Mouse (Mus musculus): Measurements from ENCODE around the gene Dclk1. TPM values are rescaled to one million over a fixed set of nuclear protein-coding genes. Genes with fewer than 3 reads are reported as not detected.

The Dclk1 gene
- polyA plus RNA-seq, 1 experiment from 2014 or later, result 30.0 TPM

- H3K27ac ChIP-seq (ENCODE audit: low read length), result no peak overlapping the region
- no peaks in the 10 kb centered on the region for H3K9me3 ChIP-seq (ENCODE audit: low read length)
- no peak overlapping the region for H3K9ac ChIP-seq (replicated peaks; ENCODE audit: low read length)
- 57% methylated on average over 8 of the region's 8 CpGs for WGBS
- no peak for ATAC-seq (ENCODE audit: low FRiP score, low TSS enrichment)
- H3K4me1 ChIP-seq (ENCODE audit: insufficient read depth, low read length), result peaks cover 14% of the 10 kb centered on the region; the same call in 1 of the 2 replicates
- peak overlapping the region; percentile 38 for H3K4me2 ChIP-seq (replicated peaks; ENCODE audit: low read depth, low read length)
- H3K4me3 ChIP-seq (ENCODE audit: low read length), result no peak overlapping the region; the same call in 1 of the 2 replicates
- H3K27me3 ChIP-seq (ENCODE audit: insufficient read depth, low read length), result no peaks in the 10 kb centered on the region
- no peaks in the 10 kb centered on the region for H3K36me3 ChIP-seq (ENCODE audit: insufficient read depth, low read length)
Observed at GRCm38 (mm10) chr3:55465785-55466184, 223.6 kb downstream of the Dclk1 start.

DNA sequence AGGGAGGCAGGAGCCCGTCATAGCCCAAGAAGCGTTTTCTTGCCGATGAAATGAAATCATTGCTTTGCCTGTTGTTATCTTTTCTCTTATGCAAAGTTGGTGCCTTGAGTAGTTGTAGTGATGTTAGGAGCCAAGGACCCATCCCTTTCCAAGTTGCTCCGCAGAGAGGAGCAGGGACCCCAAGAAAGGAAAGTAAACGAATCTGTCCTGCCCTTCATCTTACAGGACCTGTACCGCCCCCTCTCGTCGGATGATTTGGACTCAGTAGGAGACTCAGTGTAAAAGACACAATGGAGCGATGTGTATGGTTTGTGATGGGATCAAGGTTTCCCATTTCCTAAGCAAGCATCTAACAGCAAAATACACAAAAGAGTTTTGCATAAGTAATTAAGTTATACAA is 224.2 kb downstream of the Dclk1 start:
- peaks cover 11% of the 10 kb centered on the region; the same call in 1 of the 2 replicates for H3K4me1 ChIP-seq (ENCODE audit: insufficient read depth, low read length)
- 67% methylated on average over 9 of the region's 9 CpGs for WGBS
- H3K27me3 ChIP-seq (ENCODE audit: insufficient read depth, low read length), result no peaks in the 10 kb centered on the region
- ATAC-seq (ENCODE audit: low FRiP score, low TSS enrichment), result no peak
- no peak overlapping the region for H3K9ac ChIP-seq (replicated peaks; ENCODE audit: low read length)
- H3K27ac ChIP-seq (ENCODE audit: low read length), result no peak overlapping the region
- H3K36me3 ChIP-seq (ENCODE audit: insufficient read depth, low read length), result no peaks in the 10 kb centered on the region
- no peaks in the 10 kb centered on the region for H3K9me3 ChIP-seq (ENCODE audit: low read length)
- peak overlapping the region; percentile 38 for H3K4me2 ChIP-seq (replicated peaks; ENCODE audit: low read depth, low read length)
- peak overlapping the region; percentile 4; the same call in 1 of the 2 replicates for H3K4me3 ChIP-seq (ENCODE audit: low read length)

- no peak within 1 kb of the TSS for H3K4me2 ChIP-seq (replicated peaks; ENCODE audit: low read depth, low read length)
Observed at GRCm38 (mm10) chr3:55472110-55472509, 229.9 kb downstream of the Dclk1 start, which contains the start of gene Gm21954. Gene Gm21954, minus strand, starts transcription at chr3:55472210.

DNA sequence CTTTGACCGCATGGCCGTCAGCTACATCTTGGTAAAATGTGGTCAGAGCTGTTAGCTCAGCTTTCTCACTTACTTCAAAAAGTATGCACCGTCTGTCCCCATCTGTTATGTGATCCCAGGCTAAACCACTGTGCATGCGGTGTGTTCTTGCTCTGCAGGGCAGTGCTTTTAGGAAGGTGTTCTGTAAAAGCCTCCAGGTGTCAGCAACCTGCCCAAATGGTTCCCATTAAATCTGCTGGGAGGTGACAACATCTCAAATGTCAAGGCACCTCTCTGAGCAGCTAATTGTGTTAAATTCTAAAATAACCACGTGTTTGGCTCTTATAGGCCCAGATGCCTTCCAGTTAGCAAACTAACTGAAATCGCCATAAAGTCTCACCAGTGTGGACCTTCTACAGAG is 231.0 kb downstream of the Dclk1 start:
- 43% methylated on average over 6 of the region's 6 CpGs for WGBS

More at GRCm38 (mm10) chr3:55472110-55472509, 229.9 kb downstream of the Dclk1 start, which contains the start of gene Gm21954:
- no peaks in the 10 kb centered on the region for H3K4me1 ChIP-seq (ENCODE audit: insufficient read depth, low read length)
- H3K36me3 ChIP-seq (ENCODE audit: insufficient read depth, low read length), result no peaks in the 10 kb centered on the region
- no peaks in the 10 kb centered on the region for H3K9me3 ChIP-seq (ENCODE audit: low read length)
- H3K4me3 ChIP-seq (ENCODE audit: low read length), result no peak within 1 kb of the TSS
- no peaks in the 10 kb centered on the region for H3K27me3 ChIP-seq (ENCODE audit: insufficient read depth, low read length)
- H3K9ac ChIP-seq (replicated peaks; ENCODE audit: low read length), result no peak within 1 kb of the TSS
- ATAC-seq (ENCODE audit: low FRiP score, low TSS enrichment), result no peak
- H3K27ac ChIP-seq (ENCODE audit: low read length), result no peak within 1 kb of the TSS
- 85% methylated on average over 2 of the region's 2 CpGs for WGBS

DNA sequence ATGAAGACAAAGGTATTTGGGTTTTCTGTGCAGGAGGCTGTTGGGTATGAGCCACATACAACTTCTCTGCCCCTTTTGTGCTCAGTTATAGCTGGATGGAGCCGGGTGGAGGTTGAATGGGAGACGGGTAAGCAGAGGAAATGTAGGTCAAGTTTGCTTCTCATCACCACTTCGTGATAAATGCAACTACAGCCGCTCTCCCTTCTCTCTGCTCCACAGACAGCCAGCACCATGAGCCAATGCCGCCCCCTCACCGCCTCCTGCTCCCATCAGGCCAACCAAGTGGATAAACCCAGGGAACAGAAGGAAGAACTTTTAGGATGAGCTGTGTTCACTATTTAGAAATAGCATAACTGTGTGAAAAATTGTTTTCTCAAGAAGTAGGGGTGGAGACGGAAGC is 234.5 kb downstream of the Dclk1 start:
- Histone ChIP-seq H3K4me1 (ENCODE audit: insufficient read depth, low read length) (no peaks in the 10 kb centered on the region), H3K9ac (replicated peaks; ENCODE audit: low read length) (no peak overlapping the region), H3K27me3 (ENCODE audit: insufficient read depth, low read length) (no peaks in the 10 kb centered on the region), H3K9me3 (ENCODE audit: low read length) (no peaks in the 10 kb centered on the region), H3K4me3 (ENCODE audit: low read length) (no peak overlapping the region), H3K36me3 (ENCODE audit: insufficient read depth, low read length) (no peaks in the 10 kb centered on the region), H3K4me2 (replicated peaks; ENCODE audit: low read depth, low read length) (no peak overlapping the region), H3K27ac (ENCODE audit: low read length) (no peak overlapping the region)
- 90% methylated on average over 7 of the region's 7 CpGs for WGBS
- no peak for ATAC-seq (ENCODE audit: low FRiP score, low TSS enrichment)

More for the DNA sequence above, 231.0 kb downstream of the Dclk1 start:
- Histone ChIP-seq H3K4me3 (ENCODE audit: low read length) (no peak overlapping the region), H3K9ac (replicated peaks; ENCODE audit: low read length) (no peak overlapping the region), H3K27me3 (ENCODE audit: insufficient read depth, low read length) (no peaks in the 10 kb centered on the region), H3K27ac (ENCODE audit: low read length) (no peak overlapping the region), H3K4me1 (ENCODE audit: insufficient read depth, low read length) (no peaks in the 10 kb centered on the region), H3K4me2 (replicated peaks; ENCODE audit: low read depth, low read length) (no peak overlapping the region), H3K36me3 (ENCODE audit: insufficient read depth, low read length) (no peaks in the 10 kb centered on the region), H3K9me3 (ENCODE audit: low read length) (no peaks in the 10 kb centered on the region)
- ATAC-seq (ENCODE audit: low FRiP score, low TSS enrichment), result no peak

GRCm38 (mm10) chr3:55479306-55479705 is 237.1 kb downstream of the Dclk1 start:
- no peaks in the 10 kb centered on the region for H3K4me1 ChIP-seq (ENCODE audit: insufficient read depth, low read length)
- no peak for ATAC-seq (ENCODE audit: low FRiP score, low TSS enrichment)
- WGBS, result 46% methylated on average over 4 of the region's 4 CpGs

GRCm38 (mm10) chr3:55481140-55481539 is 239.0 kb downstream of the Dclk1 start:
- Histone ChIP-seq H3K36me3 (ENCODE audit: insufficient read depth, low read length) (no peaks in the 10 kb centered on the region), H3K9ac (replicated peaks; ENCODE audit: low read length) (no peak overlapping the region), H3K4me1 (ENCODE audit: insufficient read depth, low read length) (no peaks in the 10 kb centered on the region), H3K9me3 (ENCODE audit: low read length) (no peaks in the 10 kb centered on the region), H3K4me3 (ENCODE audit: low read length) (no peak overlapping the region), H3K4me2 (replicated peaks; ENCODE audit: low read depth, low read length) (no peak overlapping the region), H3K27me3 (ENCODE audit: insufficient read depth, low read length) (no peaks in the 10 kb centered on the region), H3K27ac (ENCODE audit: low read length) (no peak overlapping the region)
- 63% methylated on average over 1 of the region's 1 CpGs for WGBS
- ATAC-seq (ENCODE audit: low FRiP score, low TSS enrichment), result no peak

More at GRCm38 (mm10) chr3:55479306-55479705, 237.1 kb downstream of the Dclk1 start:
- Histone ChIP-seq H3K27me3 (ENCODE audit: insufficient read depth, low read length) (no peaks in the 10 kb centered on the region), H3K27ac (ENCODE audit: low read length) (no peak overlapping the region), H3K9ac (replicated peaks; ENCODE audit: low read length) (no peak overlapping the region), H3K36me3 (ENCODE audit: insufficient read depth, low read length) (no peaks in the 10 kb centered on the region), H3K4me2 (replicated peaks; ENCODE audit: low read depth, low read length) (no peak overlapping the region), H3K9me3 (ENCODE audit: low read length) (no peaks in the 10 kb centered on the region), H3K4me3 (ENCODE audit: low read length) (no peak overlapping the region)

DNA sequence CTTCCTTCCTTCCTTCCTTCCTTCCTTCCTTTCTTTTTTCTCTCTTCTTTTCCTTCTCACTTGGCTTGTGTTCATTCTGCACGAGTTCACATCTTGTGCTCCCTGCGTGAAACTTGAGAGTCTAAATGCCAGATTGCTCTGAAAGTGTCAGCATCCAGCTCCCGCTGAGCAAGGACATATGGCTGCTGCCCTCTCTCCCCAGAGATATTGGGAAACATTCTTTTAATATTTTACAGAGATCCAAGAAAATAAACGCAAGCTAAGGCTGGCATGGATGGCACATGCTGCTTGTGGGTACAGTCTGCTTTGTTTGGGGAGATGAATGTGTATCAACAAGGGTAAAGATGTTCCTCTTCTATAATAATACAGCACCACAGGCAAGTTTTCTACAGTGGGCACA is 241.2 kb downstream of the Dclk1 start:
- Histone ChIP-seq H3K27me3 (ENCODE audit: insufficient read depth, low read length) (no peaks in the 10 kb centered on the region), H3K4me2 (replicated peaks; ENCODE audit: low read depth, low read length) (no peak overlapping the region), H3K36me3 (ENCODE audit: insufficient read depth, low read length) (no peaks in the 10 kb centered on the region), H3K27ac (ENCODE audit: low read length) (no peak overlapping the region), H3K4me3 (ENCODE audit: low read length) (no peak overlapping the region), H3K4me1 (ENCODE audit: insufficient read depth, low read length) (no peaks in the 10 kb centered on the region), H3K9me3 (ENCODE audit: low read length) (no peaks in the 10 kb centered on the region), H3K9ac (replicated peaks; ENCODE audit: low read length) (no peak overlapping the region)
- 23% methylated on average over 4 of the region's 4 CpGs for WGBS
- no peak for ATAC-seq (ENCODE audit: low FRiP score, low TSS enrichment)

- WGBS, result 73% methylated on average over 12 of the region's 12 CpGs
- H3K27me3 ChIP-seq (ENCODE audit: insufficient read depth, low read length), result no peaks in the 10 kb centered on the region
- ATAC-seq (ENCODE audit: low FRiP score, low TSS enrichment), result no peak
Observed at GRCm38 (mm10) chr3:55489231-55489990, 247.2 kb downstream of the Dclk1 start.

DNA sequence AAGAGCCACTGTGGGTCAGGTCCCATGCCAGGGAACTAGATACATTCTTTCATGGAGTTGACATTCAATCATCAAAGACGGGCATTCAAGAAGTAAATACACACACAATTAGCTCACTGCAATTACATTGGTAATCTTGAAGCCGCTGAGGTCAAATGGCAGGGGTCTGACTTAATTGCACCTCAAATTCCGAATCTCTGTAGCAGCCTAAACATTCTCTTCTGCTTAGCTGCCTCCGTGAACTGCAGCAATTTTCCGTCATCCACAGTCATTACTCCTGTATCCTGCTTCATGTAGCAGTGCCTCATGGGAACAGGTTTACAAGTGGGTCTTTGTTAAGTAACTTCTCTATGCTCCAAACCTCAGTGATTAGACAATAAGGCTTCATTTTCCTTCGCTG is 249.9 kb downstream of the Dclk1 start:
- no peak overlapping the region for H3K9ac ChIP-seq (replicated peaks; ENCODE audit: low read length)
- H3K27ac ChIP-seq (ENCODE audit: low read length), result no peak overlapping the region
- H3K4me1 ChIP-seq (ENCODE audit: insufficient read depth, low read length), result 0 out of 2 replicates have a peak, but pooled peaks cover 8% of the 10 kb centered on the region
- no peak overlapping the region for H3K4me3 ChIP-seq (ENCODE audit: low read length)
- H3K9me3 ChIP-seq (ENCODE audit: low read length), result no peaks in the 10 kb centered on the region
- WGBS, result 35% methylated on average over 6 of the region's 6 CpGs
- no peaks in the 10 kb centered on the region for H3K36me3 ChIP-seq (ENCODE audit: insufficient read depth, low read length)
- no peak overlapping the region for H3K4me2 ChIP-seq (replicated peaks; ENCODE audit: low read depth, low read length)
- no peak for ATAC-seq (ENCODE audit: low FRiP score, low TSS enrichment)
- no peaks in the 10 kb centered on the region for H3K27me3 ChIP-seq (ENCODE audit: insufficient read depth, low read length)

More at GRCm38 (mm10) chr3:55489231-55489990, 247.2 kb downstream of the Dclk1 start:
- Histone ChIP-seq H3K9me3 (ENCODE audit: low read length) (no peaks in the 10 kb centered on the region), H3K4me1 (ENCODE audit: insufficient read depth, low read length) (no peaks in the 10 kb centered on the region), H3K36me3 (ENCODE audit: insufficient read depth, low read length) (no peaks in the 10 kb centered on the region), H3K4me2 (replicated peaks; ENCODE audit: low read depth, low read length) (no peak overlapping the region), H3K27ac (ENCODE audit: low read length) (no peak overlapping the region), H3K4me3 (ENCODE audit: low read length) (no peak overlapping the region), H3K9ac (replicated peaks; ENCODE audit: low read length) (no peak overlapping the region)
